ENCODE assay signal across 19 mouse cellular contexts in the genomic region with DNA sequence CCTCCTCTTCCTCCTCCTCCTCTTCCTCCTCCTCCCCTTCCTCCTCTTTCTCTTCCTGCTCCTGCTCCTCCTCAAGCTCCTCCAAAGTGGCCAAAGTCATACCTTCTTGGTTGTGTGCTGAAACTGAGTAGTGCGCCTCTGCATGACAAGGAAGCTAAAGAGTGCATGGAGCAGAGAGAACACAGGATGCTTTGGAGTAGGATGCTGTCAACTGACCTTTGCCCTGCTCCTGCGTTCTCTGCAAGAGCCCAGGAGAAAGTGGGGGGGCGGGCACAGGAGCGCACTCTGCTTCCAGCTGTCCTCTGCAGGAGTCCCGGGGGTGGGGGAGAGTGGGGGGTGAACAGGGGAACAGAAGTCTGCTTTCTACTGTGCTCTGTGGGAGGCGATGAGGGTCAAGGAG.
DNase-seq lines count a peak whose midpoint lies in the region; ATAC-seq lines count a peak whose summit lies in the region.
"Had no signal": no experiment of that assay in that cellular context is flagged by ENCODE, and none has a peak within 500 bp of the region (broad histone marks: within the 10 kb centered on the region; RNA-seq: fewer than 3 reads in every experiment).

No protein-coding gene starts in this region.

- H3K4me2 ChIP-seq in midbrain, embryonic 14.5 days (ENCODE audit: low read length) = no peak overlapping the region
- H3K4me2 ChIP-seq in midbrain, embryonic 13.5 days (replicated peaks) = no peak overlapping the region
- no peak overlapping the region for H3K4me2 ChIP-seq in neural tube, embryonic 13.5 days
- H3K4me2 ChIP-seq: heart, embryonic 11.5 days had no signal

- no peaks in the 10 kb centered on the region for H3K36me3 ChIP-seq in heart, embryonic 10.5 days
- no peaks in the 10 kb centered on the region for H3K36me3 ChIP-seq in midbrain, embryonic 14.5 days (ENCODE audit: control insufficient read depth, insufficient read depth, low read length)
- H3K36me3 ChIP-seq in midbrain, embryonic 13.5 days = no peaks in the 10 kb centered on the region
- no peaks in the 10 kb centered on the region for H3K36me3 ChIP-seq in embryonic facial prominence, embryonic 10.5 days (replicated peaks)
- H3K36me3 ChIP-seq in neural tube, embryonic 13.5 days = no peaks in the 10 kb centered on the region
- H3K36me3 ChIP-seq: G1E had no signal

- WGBS in heart, embryonic 10.5 days = 41% methylated on average over 6 of the region's 6 CpGs
- WGBS in midbrain, embryonic 14.5 days = 29% methylated on average over 6 of the region's 6 CpGs
- WGBS in midbrain, embryonic 13.5 days = 29% methylated on average over 6 of the region's 6 CpGs
- WGBS in embryonic facial prominence, embryonic 10.5 days = 13% methylated on average over 6 of the region's 6 CpGs
- WGBS in neural tube, embryonic 13.5 days = 25% methylated on average over 6 of the region's 6 CpGs

- no peak for ATAC-seq in midbrain, embryonic 14.5 days (ENCODE audit: low FRiP score, low TSS enrichment)
- no peak for ATAC-seq in midbrain, embryonic 13.5 days
- no peak for ATAC-seq in neural tube, embryonic 13.5 days (ENCODE audit: low read depth)
- ATAC-seq: activated CD4-positive, CD25-positive, alpha-beta regulatory T cell, adult 4 months; lung, postnatal 0 days had no signal

- no peak overlapping the region for H3K9ac ChIP-seq in midbrain, embryonic 14.5 days (replicated peaks; ENCODE audit: low read length)
- no peak overlapping the region for H3K9ac ChIP-seq in midbrain, embryonic 13.5 days (replicated peaks)
- no peak overlapping the region for H3K9ac ChIP-seq in neural tube, embryonic 13.5 days

- H3K9me3 ChIP-seq in heart, embryonic 10.5 days = no peaks in the 10 kb centered on the region
- no peaks in the 10 kb centered on the region for H3K9me3 ChIP-seq in midbrain, embryonic 14.5 days (ENCODE audit: control insufficient read depth, low read length)
- no peaks in the 10 kb centered on the region for H3K9me3 ChIP-seq in midbrain, embryonic 13.5 days
- H3K9me3 ChIP-seq in embryonic facial prominence, embryonic 10.5 days = no peaks in the 10 kb centered on the region
- no peaks in the 10 kb centered on the region for H3K9me3 ChIP-seq in neural tube, embryonic 13.5 days
- H3K9me3 ChIP-seq: G1E had no signal

- H3K27me3 ChIP-seq in heart, embryonic 10.5 days (ENCODE audit: insufficient read depth, poor library complexity, severe bottlenecking) = no peaks in the 10 kb centered on the region
- no peaks in the 10 kb centered on the region for H3K27me3 ChIP-seq in midbrain, embryonic 14.5 days (ENCODE audit: control insufficient read depth, insufficient read depth, low read length)
- no peaks in the 10 kb centered on the region for H3K27me3 ChIP-seq in midbrain, embryonic 13.5 days
- H3K27me3 ChIP-seq in embryonic facial prominence, embryonic 10.5 days (replicated peaks; ENCODE audit: low read depth, poor library complexity, severe bottlenecking) = no peaks in the 10 kb centered on the region
- no peaks in the 10 kb centered on the region for H3K27me3 ChIP-seq in neural tube, embryonic 13.5 days

- intact Hi-C loops in heart, postnatal 14 days (cut with DNase I) = no loop called here

- DNase-seq in heart, embryonic 10.5 days (ENCODE audit: low spot score) = peak; percentile 63
- DNase-seq in heart, postnatal 14 days = no peak
- no peak for DNase-seq in midbrain, embryonic 14.5 days
- peak; percentile 53 for DNase-seq in embryonic facial prominence, embryonic 10.5 days (ENCODE audit: low spot score)
- no peak for DNase-seq in layer of hippocampus, postnatal 25 days (ENCODE audit: extremely low spot score in 1 of 2, low spot score in 1 of 2)
- DNase-seq in adrenal gland, adult 18-20 months (ENCODE audit: low spot score in 2 of 2) = no peak
- DNase-seq: adrenal gland, postnatal 14 days; cerebellum, postnatal 14 days; heart, postnatal 10 days; kidney, adult 9 months; kidney, postnatal 36 days; right cerebral cortex, postnatal 4 days had no signal

- peaks cover 24% of the 10 kb centered on the region for H3K4me1 ChIP-seq in heart, embryonic 10.5 days
- peaks cover 16% of the 10 kb centered on the region for H3K4me1 ChIP-seq in midbrain, embryonic 14.5 days (ENCODE audit: control insufficient read depth, insufficient read depth, low read length)
- peaks cover 27% of the 10 kb centered on the region for H3K4me1 ChIP-seq in midbrain, embryonic 13.5 days (replicated peaks)
- peaks cover 40% of the 10 kb centered on the region for H3K4me1 ChIP-seq in embryonic facial prominence, embryonic 10.5 days
- peaks cover 53% of the 10 kb centered on the region for H3K4me1 ChIP-seq in neural tube, embryonic 13.5 days (replicated peaks)

- no peak overlapping the region for H3K4me3 ChIP-seq in heart, embryonic 10.5 days
- no peak overlapping the region for H3K4me3 ChIP-seq in midbrain, embryonic 14.5 days (replicated peaks; ENCODE audit: low read depth, low read length)
- no peak overlapping the region for H3K4me3 ChIP-seq in midbrain, embryonic 13.5 days (replicated peaks)
- H3K4me3 ChIP-seq in embryonic facial prominence, embryonic 10.5 days = no peak overlapping the region
- no peak overlapping the region for H3K4me3 ChIP-seq in neural tube, embryonic 13.5 days

- no peak overlapping the region for H3K27ac ChIP-seq in heart, embryonic 10.5 days
- H3K27ac ChIP-seq in midbrain, embryonic 14.5 days (replicated peaks; ENCODE audit: low read depth, low read length) = peak overlapping the region; percentile 57
- H3K27ac ChIP-seq in midbrain, embryonic 13.5 days = no peak overlapping the region
- H3K27ac ChIP-seq in embryonic facial prominence, embryonic 10.5 days (replicated peaks) = peak overlapping the region; percentile 44; the same call in 1 of the 2 replicates
- H3K27ac ChIP-seq in neural tube, embryonic 13.5 days (replicated peaks) = peak overlapping the region; percentile 73
- H3K27ac ChIP-seq: stomach, postnatal 0 days had no signal

Comparison
In these comparisons a context has a peak if more than half of its experiments do, and no peak if none do; other contexts are left out.
1. DNase-seq: peak in heart, embryonic 10.5 days (single experiment) and embryonic facial prominence, embryonic 10.5 days (single experiment); none in heart, postnatal 14 days (0 of 2), midbrain, embryonic 14.5 days (single experiment), layer of hippocampus, postnatal 25 days (0 of 2) and adrenal gland, adult 18-20 months (0 of 2).
2. H3K27ac ChIP-seq: peak in midbrain, embryonic 14.5 days (single experiment), embryonic facial prominence, embryonic 10.5 days (single experiment) and neural tube, embryonic 13.5 days (single experiment); none in heart, embryonic 10.5 days (single experiment) and midbrain, embryonic 13.5 days (single experiment).